Mouse (Mus musculus) embryonic fibroblast, embryonic 13.5 days (primary cell): ENCODE measurements around the gene Fcrl6.

ENCODE experiments used
- CTCF ChIP-seq: IDR thresholded peaks from 2 replicates; pipeline ENCODE4 v1.5.1; 2011; ENCODE audit warnings: mild to moderate bottlenecking, control low read depth, low read length, moderate library complexity, borderline replicate concordance; ENCODE audit not compliant: insufficient read depth
- POLR2A ChIP-seq: IDR thresholded peaks from 2 replicates; pipeline ENCODE4 v1.6.1; 2011; ENCODE audit warnings: low read depth, mild to moderate bottlenecking, control low read depth, low read length, moderate library complexity

- TF ChIP-seq POLR2A = no peak
- no peak for TF ChIP-seq CTCF
Observed at GRCm38 (mm10) chr1:172567758-172568157, 34.6 kb downstream of the Fcrl6 start.
